Mouse (Mus musculus) adrenal gland, postnatal 4 days (tissue): ENCODE data around the gene Dennd2c. TPM values are rescaled to one million over a fixed set of nuclear protein-coding genes. Genes with fewer than 3 reads are reported as not detected.

Source experiments
- DNase-seq, 2 experiments: peaks; one replicate each; pipeline ENCODE4 v3.0.0; 2021 to 2022; ENCODE audit warnings: low spot score in 2 of 2, mixed read lengths in 2 of 2
- long read RNA-seq, 2 experiments: library from polyadenylated mRNA; stranded (forward); transcript quantifications; one replicate each; pipeline ENCODE4 v2.0.0; 2021
- total RNA-seq, 2 experiments: library from RNA; stranded (reverse); gene quantifications; 2 replicates each; pipeline ENCODE4 v1.2.3; 2021

Gene Dennd2c
- 1 to 10 TPM; 3.1 to 3.8 TPM for total RNA-seq
- long read RNA-seq, experiment 1, partial matches to known transcripts = 0 of 2 reads
- long read RNA-seq, experiment 1, other reads (novel, unspliced or antisense) = 2 of 2 reads
- long read RNA-seq, experiment 2, full-length matches to known transcripts = 1 of 3 reads
- long read RNA-seq, experiment 2, partial matches to known transcripts = 0 of 3 reads
- long read RNA-seq, experiment 2, other reads (novel, unspliced or antisense) = 2 of 3 reads

DNA sequence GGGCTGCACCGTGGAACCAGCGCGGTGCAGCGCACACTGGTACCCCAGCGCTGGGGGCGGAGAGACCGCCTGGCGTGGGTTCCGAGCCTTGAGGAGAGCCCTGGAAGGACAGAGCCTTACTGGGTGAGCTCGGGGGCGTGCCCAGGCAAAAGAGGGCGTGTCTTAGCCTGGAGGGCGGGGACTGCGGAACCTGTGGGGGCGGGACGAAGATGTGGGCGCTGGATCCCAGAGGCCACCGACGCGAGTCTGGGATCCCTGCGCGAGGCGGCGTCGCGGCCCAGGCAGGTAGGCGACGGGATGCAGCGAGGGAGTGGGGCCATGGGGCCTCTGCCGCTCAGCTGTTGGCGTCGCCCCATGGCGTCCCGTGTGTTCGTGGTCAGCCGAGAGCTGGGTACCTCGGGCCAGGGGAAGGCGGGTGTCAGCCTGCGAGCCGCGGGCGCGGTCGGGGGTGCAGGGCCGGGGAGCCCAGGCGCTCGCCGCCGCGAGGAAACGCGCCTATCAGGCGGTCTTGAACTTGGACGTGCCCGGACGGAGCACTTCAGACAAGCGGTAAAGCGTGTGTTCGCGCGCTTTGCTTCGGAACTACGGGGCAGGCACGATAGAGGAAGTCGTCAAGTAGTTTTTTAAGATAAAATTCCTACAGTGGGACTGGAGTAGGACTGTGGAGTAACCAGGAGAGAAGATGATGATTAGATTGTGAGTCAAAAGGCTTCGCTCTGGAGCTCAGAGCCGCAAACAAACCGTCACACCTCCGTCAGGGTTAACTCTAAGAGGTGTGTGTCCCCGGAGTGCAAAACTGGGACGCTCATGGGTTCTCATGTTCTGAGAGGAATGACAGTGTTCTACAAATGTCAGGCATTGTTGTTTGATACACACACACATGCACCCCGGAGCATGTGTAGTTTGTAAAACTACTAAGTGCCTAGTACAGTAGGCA is at the start of gene Dennd2c:
Dennd2c (plus strand) TSS at position 151 of the 937 bp plus-strand sequence.
- peak; percentile 91 to 92 for DNase-seq

- no peak for DNase-seq
Observed at GRCm38 (mm10) chr3:103056016-103056595, 46.3 kb upstream of the Dennd2c start.

DNA sequence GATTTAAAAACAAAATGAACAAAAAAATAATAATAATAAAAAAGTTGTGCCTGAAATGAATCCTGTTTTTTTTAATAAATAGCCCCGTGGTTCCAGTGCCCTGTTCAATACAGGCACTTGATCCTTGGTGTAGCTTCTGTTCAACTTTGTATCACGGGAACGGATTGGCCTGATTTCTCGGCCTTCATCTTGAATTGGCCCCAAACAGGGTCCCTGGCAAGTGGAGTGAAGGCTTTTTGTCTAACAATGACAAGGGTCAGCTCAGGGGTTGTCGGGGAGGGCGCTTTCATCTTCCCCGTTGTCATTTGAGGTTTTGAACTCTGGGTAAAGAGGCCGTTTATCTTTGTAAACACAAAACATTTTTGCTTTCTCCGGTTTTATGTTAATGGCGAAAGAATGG is 44.7 kb upstream of the Dennd2c start:
- DNase-seq = no peak

GRCm38 (mm10) chr3:103058207-103059157 is 43.9 kb upstream of the Dennd2c start, which contains the start of gene Nras:
Gene Nras (plus strand): TSS chr3:103058285.
- DNase-seq = peak; percentile 94 to 95

DNA sequence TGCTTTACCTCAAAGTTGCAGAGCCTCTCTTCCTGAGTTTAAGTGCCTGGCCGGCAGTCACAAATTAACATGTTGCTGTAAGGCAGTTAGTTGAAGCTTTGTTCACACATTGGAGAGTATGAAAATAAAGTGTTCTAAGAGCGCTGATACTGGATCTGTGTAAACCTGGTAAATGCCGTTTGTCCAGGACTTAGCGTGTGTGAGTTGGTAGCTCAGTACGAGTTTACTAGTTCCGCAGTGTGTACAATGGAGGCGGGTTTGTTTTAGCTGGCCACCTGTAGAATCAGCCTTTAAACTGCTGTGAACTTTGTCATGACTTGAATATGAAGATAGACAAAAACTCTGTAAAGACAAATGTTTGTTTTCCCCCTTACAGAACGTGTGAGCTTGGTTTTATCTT is 35.5 kb upstream of the Dennd2c start:
- no peak for DNase-seq

DNA sequence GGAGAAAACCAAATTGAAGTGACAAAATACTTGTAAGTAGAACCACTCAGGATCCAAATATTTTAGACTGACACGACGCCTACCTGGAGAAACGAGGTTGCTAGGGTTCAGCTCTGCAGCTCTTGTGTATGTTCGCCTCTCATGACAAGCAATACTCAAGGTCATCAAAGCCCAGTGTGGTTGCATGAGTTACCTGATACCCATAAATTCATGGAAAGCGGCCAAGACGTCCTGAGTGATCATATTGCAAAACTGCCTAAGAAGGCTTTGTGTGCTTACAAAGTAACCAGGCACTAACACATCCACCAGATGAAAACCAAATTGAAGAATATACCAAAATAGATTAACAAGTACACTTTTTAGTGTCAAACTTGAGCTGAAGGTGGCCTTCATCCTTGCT is 33.4 kb upstream of the Dennd2c start:
- DNase-seq = no peak

DNA sequence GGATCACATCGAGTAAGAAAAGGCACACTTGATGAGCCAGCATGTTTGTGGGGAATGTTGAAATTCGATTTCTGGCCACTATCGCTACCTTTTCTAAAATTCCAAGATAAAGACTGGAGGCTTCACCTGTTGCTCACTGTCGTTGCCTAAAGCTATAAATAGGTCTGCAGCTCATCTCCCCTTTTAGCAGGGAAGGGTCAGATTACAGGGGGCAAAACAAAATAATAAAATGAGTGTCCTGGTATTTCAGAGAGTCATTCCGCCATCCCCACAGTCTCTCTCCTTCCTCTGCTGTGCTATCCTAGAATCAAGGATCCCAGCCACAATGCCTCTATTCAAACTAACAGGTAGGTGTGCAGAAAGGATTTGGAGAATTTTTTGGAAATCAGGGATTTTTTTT is 28.6 kb upstream of the Dennd2c start, which contains the start of gene Ampd1:
Ampd1 (plus strand) TSS at position 244 of the 400 bp plus-strand sequence.
- no peak for DNase-seq

DNA sequence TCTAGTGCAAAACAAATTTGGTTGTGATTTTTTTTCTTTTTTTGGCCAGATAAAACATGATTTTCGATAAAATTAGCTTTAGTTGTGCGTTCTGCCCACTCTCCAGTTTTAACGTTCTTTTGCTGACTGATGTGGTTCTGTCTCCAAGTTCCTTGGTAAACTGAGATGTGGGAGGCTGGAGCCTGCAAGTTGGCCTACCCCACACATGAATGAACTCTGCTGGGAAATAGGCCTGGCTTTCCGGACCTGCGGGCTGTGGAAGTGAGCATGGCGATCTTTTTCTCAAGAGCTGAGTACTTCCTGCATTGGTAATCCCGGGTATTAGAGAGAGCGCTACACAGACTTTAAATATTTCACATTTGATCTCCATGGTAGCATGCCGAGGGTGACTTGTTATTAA is 26.5 kb upstream of the Dennd2c start:
- DNase-seq = no peak

DNA sequence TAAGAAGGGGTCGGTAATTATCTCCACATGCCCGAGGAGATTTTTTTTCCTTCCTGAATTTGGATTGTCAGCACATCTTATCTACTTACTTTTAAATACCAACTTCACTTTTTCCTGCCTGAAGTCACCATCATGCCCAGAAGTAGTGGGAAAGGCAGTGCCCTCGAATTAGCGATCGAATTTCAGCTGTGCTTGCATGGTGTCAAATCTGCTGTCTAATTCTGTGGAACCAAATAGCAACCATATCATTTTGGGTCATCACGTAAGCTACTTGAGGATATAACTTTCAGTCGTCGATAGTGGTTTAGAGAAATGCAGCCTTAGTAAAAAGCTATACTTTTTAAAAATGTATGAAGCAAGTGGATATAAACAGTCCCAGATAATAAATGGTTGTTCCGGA is 25.9 kb upstream of the Dennd2c start:
- no peak for DNase-seq

- no peak for DNase-seq
Observed at GRCm38 (mm10) chr3:103079301-103079700, 23.1 kb upstream of the Dennd2c start.

DNA sequence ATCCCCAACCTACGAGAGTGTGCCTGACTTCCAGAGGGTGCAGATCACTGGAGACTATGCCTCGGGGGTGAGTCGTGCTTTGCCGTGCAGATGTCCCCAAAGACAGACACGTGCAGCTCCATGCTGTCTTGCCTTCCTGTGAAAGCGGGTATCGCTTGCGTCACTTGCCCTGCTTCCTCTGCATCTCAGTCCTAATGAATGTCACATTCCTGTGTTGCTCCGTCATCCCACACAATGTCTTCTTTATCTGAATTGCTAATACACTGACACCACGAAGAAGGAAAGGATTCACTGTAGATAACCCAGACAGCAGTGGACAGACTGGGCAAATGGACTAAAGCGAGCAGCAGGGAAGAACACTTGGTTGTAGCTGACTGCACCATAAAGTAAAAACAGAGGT is 21.4 kb upstream of the Dennd2c start:
- DNase-seq = no peak

DNA sequence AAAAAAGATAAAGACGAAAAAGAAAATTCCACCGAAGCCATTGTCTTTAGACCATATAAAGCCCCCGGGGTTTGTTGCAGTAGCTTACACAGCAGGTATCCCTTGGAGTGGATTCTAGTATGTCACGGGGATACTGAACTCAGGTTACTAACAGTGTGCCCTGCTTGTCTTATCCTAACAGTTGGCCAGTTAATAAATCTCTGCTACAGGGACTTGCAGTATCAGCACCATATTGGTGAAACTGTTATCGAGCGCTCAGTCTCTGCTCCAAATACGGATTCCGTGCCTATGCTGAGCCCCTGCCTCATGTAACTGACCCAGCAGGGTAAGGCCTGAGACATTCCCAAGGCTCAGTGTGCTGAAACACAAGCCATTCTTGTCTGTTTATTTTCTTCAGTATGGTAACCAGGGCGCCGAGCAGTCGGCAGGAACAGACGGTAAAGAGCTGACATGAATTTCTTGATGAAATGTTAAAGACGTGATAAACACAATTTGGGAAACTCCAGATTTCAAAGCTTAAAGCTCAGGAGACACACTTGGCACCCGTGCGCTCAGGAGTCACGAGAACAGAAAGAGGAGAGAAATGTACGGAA is 20.4 kb upstream of the Dennd2c start:
- no peak for DNase-seq

DNA sequence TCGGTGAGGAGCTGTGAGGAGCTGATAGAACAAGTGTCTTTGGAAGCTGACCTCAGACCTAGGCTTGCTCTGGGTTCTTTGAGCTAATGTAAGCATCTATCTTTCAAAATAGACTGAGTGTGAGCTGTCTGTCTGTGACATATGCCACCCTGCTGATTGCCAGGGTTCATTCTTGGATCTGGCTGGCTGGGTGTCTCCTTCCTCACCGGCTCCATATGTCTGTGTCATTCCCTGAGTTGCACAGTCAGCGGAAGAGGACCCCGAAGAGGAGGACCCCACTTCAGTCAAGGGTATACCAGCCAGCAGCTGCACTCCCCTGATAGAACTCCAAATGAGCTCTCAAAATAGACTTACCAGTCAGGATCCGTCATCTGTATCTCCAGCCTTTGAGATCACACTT is 19.6 kb upstream of the Dennd2c start:
- DNase-seq = no peak

DNA sequence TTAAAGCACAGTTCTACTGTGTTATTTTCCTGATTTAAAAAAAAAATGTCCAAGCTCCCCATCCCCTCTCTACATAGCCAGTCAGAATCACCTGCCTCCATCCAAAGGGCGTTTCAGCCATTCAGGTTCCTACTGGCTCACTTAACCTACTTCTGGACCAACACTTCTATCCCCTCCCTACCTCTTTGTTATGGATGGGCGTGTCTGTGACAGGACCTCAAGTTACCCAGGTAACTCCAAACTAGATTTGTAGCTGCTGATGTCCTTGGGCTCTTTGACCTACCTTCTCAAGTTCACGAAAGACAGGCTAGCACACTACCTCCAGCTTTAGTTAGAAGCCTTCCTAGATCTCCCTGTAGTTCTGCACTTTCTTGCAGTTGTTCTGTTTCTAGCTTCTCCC is 16.4 kb upstream of the Dennd2c start:
- no peak for DNase-seq

GRCm38 (mm10) chr3:103091753-103092152 is 10.7 kb upstream of the Dennd2c start:
- no peak for DNase-seq

DNA sequence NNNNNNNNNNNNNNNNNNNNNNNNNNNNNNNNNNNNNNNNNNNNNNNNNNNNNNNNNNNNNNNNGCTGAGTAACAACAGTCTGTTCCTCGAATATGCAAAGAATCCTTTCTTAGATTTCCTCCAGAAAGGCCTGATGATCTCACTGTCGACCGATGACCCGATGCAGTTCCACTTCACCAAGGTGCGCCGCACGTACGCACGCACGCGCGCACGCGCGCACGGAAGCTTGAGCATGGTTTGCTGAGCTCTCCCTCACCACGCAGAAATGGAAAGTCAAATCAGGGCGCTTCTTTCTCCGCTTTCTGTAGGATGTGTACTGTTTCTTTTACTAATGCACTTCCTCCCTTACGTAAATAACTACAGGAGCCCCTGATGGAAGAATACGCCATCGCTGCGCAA is 3.7 kb upstream of the Dennd2c start:
- DNase-seq = no peak

DNA sequence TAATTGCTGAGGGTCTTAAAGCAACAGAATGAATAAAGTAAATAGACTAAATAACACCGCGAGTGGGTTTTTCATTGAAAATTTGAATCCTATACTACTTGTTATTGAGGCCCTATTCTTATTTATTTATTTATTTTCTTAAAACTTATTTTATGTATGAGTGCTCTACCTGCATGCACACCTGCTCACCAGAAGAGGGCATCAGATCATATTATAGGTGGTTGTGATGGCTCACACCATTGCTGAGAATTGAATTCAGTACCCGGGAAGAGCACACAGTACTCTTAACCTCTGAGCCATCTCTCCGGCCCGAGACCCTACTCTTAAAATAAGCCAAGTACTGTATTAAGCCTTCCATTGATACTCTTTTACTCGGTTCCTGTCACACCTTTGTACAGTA is 2.7 kb upstream of the Dennd2c start:
- no peak for DNase-seq

- DNase-seq = no peak
Observed at GRCm38 (mm10) chr3:103100735-103101134, 1.7 kb upstream of the Dennd2c start.

- DNase-seq = no peak
Observed at GRCm38 (mm10) chr3:103101194-103101593, 1.2 kb upstream of the Dennd2c start.

GRCm38 (mm10) chr3:103101909-103102308 is 495 bp upstream of the Dennd2c start:
- DNase-seq = no peak
